Mouse (Mus musculus) ES-Bruce4 (cell line): ENCODE data around the gene Cd3g.

Source experiments
- CTCF ChIP-seq: IDR thresholded peaks from one replicate; pipeline ENCODE4 v1.8.1; 2011; ENCODE audit warnings: low read depth, low read length
- POLR2A ChIP-seq: IDR thresholded peaks from one replicate; pipeline ENCODE4 v1.8.1; 2011; ENCODE audit warnings: low read length; ENCODE audit not compliant: insufficient read depth

GRCm38 (mm10) chr9:44920374-44921122 lies 59.7 kb downstream of the Cd3g start, which contains the start of gene Atp5l:
- TF ChIP-seq POLR2A (no peak), CTCF (no peak)
